Mouse (Mus musculus) lung, postnatal 25 days (tissue): ENCODE data around the gene Cdk5rap2.

Experiments
- DNase-seq: peaks from one replicate; pipeline ENCODE4 v3.0.0; 2022; ENCODE audit warnings: low spot score

Cdk5rap2 gene

DNA sequence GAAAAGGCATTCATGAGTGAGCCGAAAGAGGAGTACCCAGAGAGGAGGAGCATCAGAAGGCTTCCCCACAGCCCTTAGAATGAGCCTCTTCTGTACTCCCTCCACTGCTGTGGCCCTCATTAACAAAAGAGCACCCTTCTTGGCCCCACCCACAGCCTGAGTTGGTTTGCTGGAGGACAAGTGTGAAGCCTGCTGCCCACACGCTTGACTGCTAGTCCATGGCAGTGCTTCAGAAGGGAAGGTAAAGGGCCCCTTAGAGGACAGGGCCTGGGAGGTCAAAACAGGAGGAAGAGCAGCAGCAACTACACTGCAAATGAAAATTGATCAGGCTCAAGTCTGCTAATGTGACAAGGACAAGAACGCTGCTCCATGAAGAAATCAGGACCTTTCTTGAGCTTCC is 56.6 kb downstream of the Cdk5rap2 start:
- DNase-seq, result no peak

DNA sequence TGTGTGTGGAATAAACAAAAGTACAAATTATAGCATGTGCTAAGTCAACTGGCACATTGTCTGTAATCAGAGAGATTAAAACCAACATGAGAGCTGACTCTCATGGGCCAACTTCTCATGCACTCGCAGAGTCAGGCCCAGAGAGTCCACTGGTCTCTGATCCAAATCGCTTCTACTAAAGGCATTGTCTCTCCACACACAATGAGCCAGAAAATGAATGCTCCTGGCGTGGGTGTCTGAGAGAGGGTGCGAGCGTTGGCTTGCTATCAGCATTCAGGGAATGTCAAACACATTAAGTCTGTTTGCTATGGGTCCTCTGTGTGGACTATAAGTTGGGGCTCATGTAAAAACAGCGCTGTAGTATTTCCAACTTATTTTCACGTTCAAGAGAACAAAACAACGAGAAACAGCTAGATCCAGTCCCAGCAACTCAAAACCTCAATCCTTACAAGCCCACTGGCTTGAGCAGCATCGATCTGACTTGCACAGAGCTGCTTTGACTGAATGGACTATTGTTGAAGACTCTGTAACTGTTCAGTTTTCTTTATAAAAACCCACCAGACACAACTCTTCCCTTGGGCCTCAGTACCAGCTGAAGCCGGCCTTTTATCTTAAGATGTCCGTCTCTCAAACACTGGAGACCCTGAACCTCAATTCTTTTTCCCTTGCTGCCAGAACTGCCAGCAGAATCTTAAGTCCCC is 74.6 kb downstream of the Cdk5rap2 start:
- no peak for DNase-seq

DNA sequence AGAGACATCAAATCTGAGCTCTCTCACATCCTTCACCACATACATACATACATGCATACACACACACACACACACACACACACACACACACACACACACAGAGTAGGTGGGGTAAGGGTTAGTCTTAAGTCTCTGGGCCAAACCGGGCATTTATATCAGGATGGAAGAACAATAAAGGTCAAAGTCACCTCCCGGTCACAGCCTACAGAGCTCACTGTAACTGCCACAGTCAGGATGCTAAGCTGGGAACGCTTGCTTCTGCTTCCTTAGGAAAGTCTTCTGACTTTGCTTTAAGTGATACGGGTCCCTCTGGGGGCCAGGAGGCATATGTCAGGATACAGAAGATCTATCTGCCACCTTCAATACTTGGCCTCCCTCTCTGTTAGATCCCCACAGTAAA is 75.2 kb downstream of the Cdk5rap2 start:
- no peak for DNase-seq

GRCm38 (mm10) chr4:70332981-70333380 is 77.3 kb downstream of the Cdk5rap2 start:
- no peak for DNase-seq

GRCm38 (mm10) chr4:70332576-70332975 is 77.7 kb downstream of the Cdk5rap2 start:
- no peak for DNase-seq

DNA sequence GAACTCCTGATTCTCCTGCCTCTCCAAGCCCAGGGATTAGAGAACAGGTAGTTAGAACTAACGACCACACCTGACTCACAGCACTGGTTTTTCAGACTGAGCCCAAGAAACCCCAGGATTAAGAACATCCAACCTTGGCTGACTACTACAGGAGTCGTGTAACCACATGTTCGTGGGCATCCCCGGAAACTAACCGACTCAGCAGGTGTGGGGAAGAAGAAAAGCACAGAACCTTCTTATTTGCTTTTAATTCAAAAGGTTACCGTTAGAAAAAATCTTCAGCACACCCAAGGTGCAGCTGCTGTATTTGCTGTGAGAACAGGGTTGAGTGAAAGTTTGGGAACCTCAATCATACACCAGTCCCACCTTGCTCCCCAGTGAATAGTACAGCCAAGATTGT is 79.1 kb downstream of the Cdk5rap2 start:
- DNase-seq, result no peak

DNA sequence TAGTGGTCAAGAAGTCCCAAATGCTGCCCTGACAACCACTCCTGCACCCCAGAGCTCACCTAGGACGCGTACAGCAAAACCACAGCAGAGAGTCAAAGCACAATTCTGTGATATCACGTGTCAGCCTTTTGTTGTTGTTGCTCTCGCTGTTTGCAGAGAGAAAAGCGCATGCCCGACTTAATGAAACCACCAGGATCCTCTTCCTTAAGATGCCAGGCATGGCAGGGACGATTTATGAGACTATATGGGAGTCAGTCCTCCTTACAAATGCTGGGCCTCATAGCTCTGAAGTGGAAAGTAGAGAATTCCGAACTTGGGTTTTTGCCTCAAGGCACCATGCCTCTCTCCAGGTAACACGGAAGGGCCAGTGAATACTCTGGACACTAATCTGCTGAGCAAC is 82.2 kb downstream of the Cdk5rap2 start:
- DNase-seq, result no peak

GRCm38 (mm10) chr4:70327436-70327835 is 82.8 kb downstream of the Cdk5rap2 start:
- no peak for DNase-seq

GRCm38 (mm10) chr4:70321586-70321985 is 88.7 kb downstream of the Cdk5rap2 start:
- DNase-seq, result no peak

GRCm38 (mm10) chr4:70312170-70312569 is 98.1 kb downstream of the Cdk5rap2 start:
- no peak for DNase-seq

GRCm38 (mm10) chr4:70311530-70311929 is 98.7 kb downstream of the Cdk5rap2 start:
- no peak for DNase-seq

GRCm38 (mm10) chr4:70307230-70307629 is 103.0 kb downstream of the Cdk5rap2 start:
- DNase-seq, result peak; percentile 57

DNA sequence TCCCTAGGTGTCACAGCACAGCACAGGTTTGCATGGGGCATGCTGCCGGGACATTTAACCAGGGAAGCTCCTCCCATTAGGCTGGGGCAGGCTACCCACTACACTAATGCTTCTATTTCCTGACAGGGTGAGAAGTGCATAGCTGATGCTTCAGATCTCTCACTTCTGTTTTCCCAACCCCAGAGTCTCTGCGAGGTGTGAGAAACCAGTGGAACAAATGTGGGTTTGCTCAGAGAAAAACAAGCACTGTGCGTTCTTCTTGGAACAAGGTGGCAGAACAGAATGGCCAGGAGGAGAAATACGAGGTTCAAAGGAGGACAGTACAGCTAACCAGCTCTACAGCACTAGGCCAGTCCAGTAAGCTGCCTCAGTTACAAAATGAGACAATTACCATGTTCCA is 106.4 kb downstream of the Cdk5rap2 start:
- DNase-seq, result no peak

DNA sequence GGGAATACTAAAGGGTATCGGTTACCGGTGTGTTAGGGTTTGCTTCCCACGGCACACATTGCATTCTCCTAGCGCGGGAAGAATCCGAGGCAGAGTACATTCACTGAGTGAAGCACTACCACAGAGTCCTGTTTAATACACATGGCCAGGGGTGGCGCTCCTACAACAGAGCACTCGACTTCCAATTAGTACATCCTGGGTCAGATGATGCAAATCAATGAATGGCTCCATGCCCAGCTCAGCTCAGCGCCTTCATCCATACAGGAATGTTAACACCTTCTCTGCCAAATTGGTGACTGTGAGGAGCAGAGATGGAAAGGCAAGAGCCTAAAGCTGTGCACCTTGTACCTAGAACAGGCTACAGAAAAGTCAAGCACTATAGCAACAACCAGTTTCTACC is 109.1 kb downstream of the Cdk5rap2 start:
- DNase-seq, result no peak

GRCm38 (mm10) chr4:70289361-70289760 is 120.9 kb downstream of the Cdk5rap2 start:
- no peak for DNase-seq

DNA sequence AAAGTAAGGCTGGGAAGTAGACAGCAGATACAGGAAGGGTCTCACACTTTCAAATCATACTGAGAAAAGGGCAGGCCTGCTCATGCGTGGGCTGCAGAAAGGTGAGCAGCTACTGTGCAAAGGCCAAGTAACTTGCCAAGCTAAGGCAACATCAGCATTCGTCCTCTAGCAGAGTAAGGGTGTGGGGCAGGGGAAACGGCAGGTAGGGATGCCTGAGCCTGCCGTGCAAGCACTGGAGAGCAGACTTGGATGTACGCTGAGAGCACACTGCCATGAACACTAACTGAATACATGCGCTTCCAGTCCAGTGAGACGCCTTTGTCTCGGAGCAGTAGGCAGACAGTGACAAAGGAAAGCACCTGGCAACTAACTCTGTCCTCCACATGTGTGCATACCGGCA is 127.1 kb downstream of the Cdk5rap2 start:
- no peak for DNase-seq

DNA sequence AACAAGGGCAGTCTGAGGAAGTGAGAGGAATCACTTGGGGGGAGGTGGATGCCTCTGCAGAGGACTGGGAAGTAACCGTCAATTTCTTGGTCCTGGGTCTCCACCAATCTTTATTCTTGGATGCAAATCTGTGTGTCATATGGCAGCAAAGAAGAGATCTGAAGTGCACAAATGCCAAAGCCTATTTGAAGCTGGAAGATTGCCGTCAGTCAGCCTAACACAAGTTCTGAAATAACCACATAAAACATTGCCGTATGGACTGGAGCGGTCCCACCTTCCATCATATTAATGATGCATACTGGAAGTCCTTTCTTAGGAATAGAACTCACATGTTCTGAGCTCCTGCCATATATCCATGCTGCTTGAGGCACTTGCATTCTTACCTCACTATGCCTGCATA is 131.4 kb downstream of the Cdk5rap2 start:
- DNase-seq, result no peak

DNA sequence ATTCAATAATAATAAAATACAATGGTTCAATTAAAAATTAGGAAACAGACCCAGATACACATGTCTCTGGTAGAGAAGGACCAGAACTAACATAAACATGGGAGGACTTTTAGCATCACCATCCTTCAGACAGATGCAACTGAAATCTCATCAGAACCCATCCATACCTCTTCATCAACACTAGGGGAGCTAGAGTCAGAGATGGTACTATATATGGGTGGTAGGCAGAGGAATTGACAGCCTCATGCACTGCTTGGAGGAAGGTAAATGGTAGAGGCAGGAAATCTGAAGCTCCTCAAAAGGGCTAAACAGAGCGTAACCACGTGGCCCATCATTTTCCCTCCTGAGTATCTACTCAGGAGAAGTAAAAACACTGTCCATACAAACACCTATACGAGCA is 132.2 kb downstream of the Cdk5rap2 start:
- no peak for DNase-seq

DNA sequence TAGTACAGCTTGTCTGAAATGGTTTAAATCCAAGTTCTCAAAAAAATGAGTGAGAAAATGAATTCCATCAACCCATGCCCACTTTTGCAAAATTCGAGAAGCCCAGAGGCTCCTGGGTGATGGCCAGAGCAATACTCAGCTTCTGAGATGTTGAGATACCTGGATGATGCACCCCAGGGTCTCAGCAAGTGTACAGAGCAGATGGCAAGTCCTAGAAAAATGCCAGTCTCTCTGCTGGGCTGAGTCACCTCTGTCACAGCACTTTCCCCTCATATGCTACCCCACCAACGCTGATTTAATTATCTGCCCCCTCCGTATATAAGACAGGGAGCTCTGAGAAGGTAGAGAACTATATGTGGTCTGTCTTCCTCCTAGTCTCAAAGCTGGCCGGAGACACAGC is 137.3 kb downstream of the Cdk5rap2 start:
- DNase-seq, result no peak

- no peak for DNase-seq
These were observed 137.7 kb downstream of the Cdk5rap2 start for GRCm38 (mm10) chr4:70272527-70272926.

GRCm38 (mm10) chr4:70267213-70267906 is 142.9 kb downstream of the Cdk5rap2 start:
- DNase-seq, result no peak

DNA sequence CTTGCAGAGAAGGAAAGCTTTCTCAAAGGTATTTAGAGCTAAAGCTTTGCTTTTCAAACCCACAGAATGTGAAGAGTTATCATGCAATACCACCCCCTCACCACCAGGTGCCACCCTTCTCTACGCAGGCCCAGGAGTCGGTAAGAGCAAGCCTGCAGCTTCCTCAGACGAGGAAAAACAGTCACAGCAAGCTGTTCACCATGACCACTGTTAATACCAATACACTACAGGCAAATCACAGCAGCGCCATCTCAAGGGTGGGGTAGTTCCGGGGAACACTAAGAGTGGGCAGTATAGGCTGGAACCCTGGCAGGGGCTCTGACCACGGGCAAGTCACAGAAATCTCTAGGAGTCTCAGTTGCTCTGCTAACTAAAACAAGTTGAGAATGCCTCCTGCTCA is 145.0 kb downstream of the Cdk5rap2 start:
- DNase-seq, result peak; percentile 49

DNA sequence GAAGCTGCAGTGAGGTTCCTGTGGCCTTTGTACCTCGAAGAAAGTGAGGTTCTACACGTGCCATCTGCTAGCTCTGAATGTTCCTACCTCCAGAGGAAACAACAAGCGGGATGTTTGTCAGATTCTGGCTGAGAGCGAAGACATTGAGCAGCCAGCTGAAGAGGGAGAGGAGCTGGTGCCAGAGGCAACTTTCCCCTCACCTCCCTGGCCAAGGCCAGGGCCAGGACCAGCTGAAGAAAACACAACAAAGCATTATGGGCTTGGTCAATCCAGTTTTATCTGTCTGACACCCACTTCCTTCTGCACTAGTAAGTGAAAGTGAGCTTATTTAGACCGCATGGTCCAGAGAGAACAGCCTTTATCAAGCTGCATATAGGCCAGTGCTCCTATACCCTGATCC is 147.4 kb downstream of the Cdk5rap2 start:
- DNase-seq, result no peak

DNA sequence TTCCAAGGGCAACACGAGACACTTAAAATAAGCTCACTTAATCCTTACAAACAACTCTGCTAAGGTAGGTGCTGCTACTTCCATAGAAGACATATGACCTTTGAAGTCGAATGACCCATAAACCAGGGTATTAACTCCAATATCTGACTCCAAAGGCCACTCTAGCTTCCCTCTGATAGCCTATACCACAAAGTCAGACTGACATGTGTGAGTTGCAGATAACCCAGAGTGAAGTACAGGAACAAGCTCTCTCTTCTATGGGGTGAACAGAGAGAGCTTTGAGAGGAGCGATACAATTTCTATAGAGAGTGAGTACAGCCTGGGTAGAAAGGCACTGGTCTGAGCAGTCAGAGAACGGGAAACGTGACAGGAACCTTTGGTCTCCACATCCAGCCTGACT is 148.9 kb downstream of the Cdk5rap2 start:
- no peak for DNase-seq
